Mouse (Mus musculus): Measurements from ENCODE around the gene Slc7a7.

- TF ChIP-seq MAFK (IDR thresholded peaks at IDR 0.05; ENCODE audit: insufficient read depth, low read depth, low read length) (no peak), CHD2 (IDR thresholded peaks at IDR 0.05; ENCODE audit: low read depth, low read length) (no peak), ZC3H11A (IDR thresholded peaks at IDR 0.05; ENCODE audit: borderline replicate concordance, low read depth, low read length) (no peak), ZNF384 (IDR thresholded peaks at IDR 0.05; ENCODE audit: low read depth, low read length) (no peak)
These were observed 7.1 kb upstream of the Slc7a7 start for GRCm38 (mm10) chr14:54424634-54425033.
